Mouse (Mus musculus) liver, embryonic 15.5 days (tissue): Measurements from ENCODE around the gene Vti1a. TPM values are rescaled to one million over a fixed set of nuclear protein-coding genes. Genes with fewer than 3 reads are reported as not detected.
A peak's percentile ranks its signal among the peaks of the same experiment; 100 is the strongest.

ENCODE experiments used
- ATAC-seq: fragments of 200-750 bp; cut with Nextera tagmentation; 2 replicates; pipeline ENCODE4 v1.8.0; 2017; ENCODE audit warnings: moderate number of reproducible peaks, mild to moderate bottlenecking, moderate library complexity; ENCODE audit not compliant: insufficient read depth
- H3K27ac ChIP-seq: fragments of 300-500 bp; sonication (generic); replicated peaks from 2 replicates; pipeline ENCODE4 v1.5.1; 2015; ENCODE audit warnings: mild to moderate bottlenecking, inconsistent platforms
- H3K27me3 ChIP-seq: fragments of 300-500 bp; sonication (generic); 2 replicates; pipeline ENCODE4 v1.6.1; 2015; ENCODE audit warnings: mild to moderate bottlenecking, inconsistent platforms
- H3K36me3 ChIP-seq: fragments of 300-500 bp; sonication (generic); replicated peaks from 2 replicates; pipeline ENCODE4 v1.6.1; 2015; ENCODE audit warnings: moderate library complexity, mild to moderate bottlenecking, inconsistent platforms
- H3K4me1 ChIP-seq: fragments of 300-500 bp; sonication (generic); replicated peaks from 2 replicates; pipeline ENCODE4 v1.6.1; 2015; ENCODE audit warnings: inconsistent platforms
- H3K4me2 ChIP-seq: fragments of 300-500 bp; sonication (generic); 2 replicates; pipeline ENCODE4 v1.6.1; 2015; ENCODE audit warnings: moderate library complexity, mild to moderate bottlenecking, inconsistent platforms
- H3K4me3 ChIP-seq: fragments of 300-500 bp; sonication (generic); replicated peaks from 2 replicates; pipeline ENCODE4 v1.5.1; 2015; ENCODE audit warnings: mild to moderate bottlenecking, inconsistent platforms
- H3K9ac ChIP-seq: fragments of 300-500 bp; sonication (generic); 2 replicates; pipeline ENCODE4 v1.6.1; 2015; ENCODE audit warnings: moderate library complexity, mild to moderate bottlenecking, inconsistent platforms
- H3K9me3 ChIP-seq: fragments of 300-500 bp; sonication (generic); replicated peaks from 2 replicates; pipeline ENCODE4 v1.6.1; 2016; ENCODE audit warnings: inconsistent platforms
- WGBS: fragments of 180-500 bp; shearing (Covaris S2); methylation state at CpG from one replicate; pipeline ENCODE4 v1.1.7; 2015; ENCODE audit warnings: mixed read lengths; ENCODE audit not compliant: insufficient replicate concordance; 5-methylcytosine and 5-hydroxymethylcytosine counted together
- polyA plus RNA-seq: library from polyadenylated mRNA; unstranded; fragments of >200 nt; fragmentation: Nextera tagmentation; extraction: Ambion mirVana; gene quantifications from 2 replicates; pipeline ENCODE4 v1.2.1, GENCODE M21; 2015

Vti1a gene
- polyA plus RNA-seq, 1 experiment from 2014 or later, result 13.7 TPM

- Histone ChIP-seq H3K4me3 (no peak overlapping the region), H3K27me3 (no peaks in the 10 kb centered on the region), H3K27ac (no peak overlapping the region), H3K36me3 (no peaks in the 10 kb centered on the region), H3K4me2 (no peak overlapping the region), H3K4me1 (no peaks in the 10 kb centered on the region; the same call in 1 of the 2 replicates), H3K9me3 (no peaks in the 10 kb centered on the region), H3K9ac (no peak overlapping the region)
- ATAC-seq, result no peak
- 67% methylated on average over 4 of the region's 4 CpGs for WGBS
Observed at GRCm38 (mm10) chr19:55513941-55514340, 197.8 kb downstream of the Vti1a start.

GRCm38 (mm10) chr19:55520236-55520635 is 204.1 kb downstream of the Vti1a start:
- Histone ChIP-seq H3K27me3 (no peaks in the 10 kb centered on the region), H3K4me3 (no peak overlapping the region), H3K4me1 (peaks cover 16% of the 10 kb centered on the region), H3K9ac (no peak overlapping the region), H3K9me3 (no peaks in the 10 kb centered on the region), H3K36me3 (no peaks in the 10 kb centered on the region), H3K27ac (no peak overlapping the region), H3K4me2 (no peak overlapping the region)
- 71% methylated on average over 2 of the region's 2 CpGs for WGBS
- no peak for ATAC-seq

GRCm38 (mm10) chr19:55523340-55523739 is 207.2 kb downstream of the Vti1a start:
- ATAC-seq, result no peak
- no peak overlapping the region for H3K9ac ChIP-seq
- 82% methylated on average over 9 of the region's 9 CpGs for WGBS
- no peaks in the 10 kb centered on the region for H3K36me3 ChIP-seq
- H3K4me3 ChIP-seq, result no peak overlapping the region
- H3K4me1 ChIP-seq, result peaks cover 16% of the 10 kb centered on the region; the same call in 1 of the 2 replicates
- H3K9me3 ChIP-seq, result no peaks in the 10 kb centered on the region
- no peak overlapping the region for H3K27ac ChIP-seq
- no peaks in the 10 kb centered on the region for H3K27me3 ChIP-seq
- no peak overlapping the region for H3K4me2 ChIP-seq

- no peaks in the 10 kb centered on the region for H3K9me3 ChIP-seq
- no peak overlapping the region for H3K4me3 ChIP-seq
- no peaks in the 10 kb centered on the region for H3K36me3 ChIP-seq
- H3K27ac ChIP-seq, result no peak overlapping the region
- H3K9ac ChIP-seq, result no peak overlapping the region
- peaks cover 16% of the 10 kb centered on the region; the same call in 1 of the 2 replicates for H3K4me1 ChIP-seq
- H3K4me2 ChIP-seq, result no peak overlapping the region
- WGBS, result 86% methylated on average over 7 of the region's 7 CpGs
- no peaks in the 10 kb centered on the region for H3K27me3 ChIP-seq
- ATAC-seq, result no peak
Observed at GRCm38 (mm10) chr19:55524385-55524784, 208.3 kb downstream of the Vti1a start.

GRCm38 (mm10) chr19:55525056-55525455 is 209.0 kb downstream of the Vti1a start:
- ATAC-seq, result no peak
- peaks cover 9% of the 10 kb centered on the region; the same call in 1 of the 2 replicates for H3K4me1 ChIP-seq
- H3K27ac ChIP-seq, result no peak overlapping the region
- no peak overlapping the region for H3K9ac ChIP-seq
- no peak overlapping the region for H3K4me3 ChIP-seq
- no peaks in the 10 kb centered on the region for H3K27me3 ChIP-seq
- H3K36me3 ChIP-seq, result no peaks in the 10 kb centered on the region
- no peaks in the 10 kb centered on the region for H3K9me3 ChIP-seq
- no peak overlapping the region for H3K4me2 ChIP-seq
- 64% methylated on average over 3 of the region's 3 CpGs for WGBS

GRCm38 (mm10) chr19:55526717-55527235 is 210.7 kb downstream of the Vti1a start:
- no peak for ATAC-seq
- H3K27ac ChIP-seq, result no peak overlapping the region
- no peaks in the 10 kb centered on the region for H3K36me3 ChIP-seq
- H3K4me3 ChIP-seq, result no peak overlapping the region
- no peak overlapping the region for H3K4me2 ChIP-seq
- no peaks in the 10 kb centered on the region for H3K9me3 ChIP-seq
- WGBS, result 55% methylated on average over 2 of the region's 2 CpGs
- no peaks in the 10 kb centered on the region for H3K27me3 ChIP-seq
- no peaks in the 10 kb centered on the region for H3K4me1 ChIP-seq
- H3K9ac ChIP-seq, result no peak overlapping the region

GRCm38 (mm10) chr19:55530041-55530440 is 213.9 kb downstream of the Vti1a start:
- Histone ChIP-seq H3K4me2 (no peak overlapping the region), H3K4me1 (no peaks in the 10 kb centered on the region), H3K9ac (no peak overlapping the region), H3K27ac (no peak overlapping the region), H3K9me3 (no peaks in the 10 kb centered on the region), H3K27me3 (no peaks in the 10 kb centered on the region), H3K36me3 (no peaks in the 10 kb centered on the region), H3K4me3 (no peak overlapping the region)
- WGBS, result 61% methylated on average over 3 of the region's 3 CpGs
- ATAC-seq, result no peak

GRCm38 (mm10) chr19:55532681-55533080 is 216.6 kb downstream of the Vti1a start:
- no peak overlapping the region for H3K27ac ChIP-seq
- H3K4me1 ChIP-seq, result no peaks in the 10 kb centered on the region
- no peak overlapping the region for H3K9ac ChIP-seq
- ATAC-seq, result no peak
- no peaks in the 10 kb centered on the region for H3K9me3 ChIP-seq
- H3K36me3 ChIP-seq, result no peaks in the 10 kb centered on the region
- H3K4me2 ChIP-seq, result no peak overlapping the region
- no peaks in the 10 kb centered on the region for H3K27me3 ChIP-seq
- WGBS, result 86% methylated on average over 3 of the region's 3 CpGs
- H3K4me3 ChIP-seq, result no peak overlapping the region

GRCm38 (mm10) chr19:55536273-55536937 is 220.3 kb downstream of the Vti1a start:
- WGBS, result 73% methylated on average over 7 of the region's 7 CpGs
- Histone ChIP-seq H3K4me3 (no peak overlapping the region), H3K9ac (no peak overlapping the region), H3K9me3 (no peaks in the 10 kb centered on the region), H3K4me1 (no peaks in the 10 kb centered on the region), H3K27ac (no peak overlapping the region), H3K36me3 (no peaks in the 10 kb centered on the region), H3K27me3 (no peaks in the 10 kb centered on the region), H3K4me2 (no peak overlapping the region)
- ATAC-seq, result no peak

- Histone ChIP-seq H3K9me3 (no peaks in the 10 kb centered on the region), H3K4me1 (no peaks in the 10 kb centered on the region), H3K4me3 (no peak overlapping the region), H3K27me3 (no peaks in the 10 kb centered on the region), H3K27ac (no peak overlapping the region), H3K4me2 (no peak overlapping the region), H3K9ac (no peak overlapping the region), H3K36me3 (no peaks in the 10 kb centered on the region)
- WGBS, result 43% methylated on average over 6 of the region's 6 CpGs
- 0 out of 2 replicates have a peak, but pooled peaks have one; percentile 37 for ATAC-seq
Observed at GRCm38 (mm10) chr19:55537691-55538090, 221.6 kb downstream of the Vti1a start.

GRCm38 (mm10) chr19:55541641-55542040 is 225.5 kb downstream of the Vti1a start:
- Histone ChIP-seq H3K36me3 (no peaks in the 10 kb centered on the region), H3K9ac (no peak overlapping the region), H3K27me3 (no peaks in the 10 kb centered on the region), H3K4me3 (no peak overlapping the region), H3K27ac (no peak overlapping the region), H3K4me2 (no peak overlapping the region), H3K9me3 (no peaks in the 10 kb centered on the region), H3K4me1 (peaks cover 18% of the 10 kb centered on the region)
- no peak for ATAC-seq
- WGBS, result 70% methylated on average over 5 of the region's 5 CpGs

- 66% methylated on average over 6 of the region's 6 CpGs for WGBS
- no peak overlapping the region for H3K4me3 ChIP-seq
- no peaks in the 10 kb centered on the region for H3K27me3 ChIP-seq
- peaks cover 18% of the 10 kb centered on the region for H3K4me1 ChIP-seq
- no peak for ATAC-seq
- H3K36me3 ChIP-seq, result no peaks in the 10 kb centered on the region
- no peaks in the 10 kb centered on the region for H3K9me3 ChIP-seq
- H3K4me2 ChIP-seq, result no peak overlapping the region
- no peak overlapping the region for H3K27ac ChIP-seq
- no peak overlapping the region for H3K9ac ChIP-seq
Observed at GRCm38 (mm10) chr19:55542461-55542860, 226.4 kb downstream of the Vti1a start.
